Mouse (Mus musculus) kidney, postnatal 0 days (tissue): ENCODE results near the gene Apod. TPM values are rescaled to one million over a fixed set of nuclear protein-coding genes. Genes with fewer than 3 reads are reported as not detected.
"Not testable (repeated sequence)": the region's sequence is repeated elsewhere in the genome, so short reads cannot be mapped to it uniquely, and the experiment has no call there.

Experiments
- ATAC-seq: fragments of 200-750 bp; cut with Nextera tagmentation; replicated peaks from 2 replicates; pipeline ENCODE4 v1.8.0; 2017; ENCODE audit warnings: low read depth, moderate number of reproducible peaks, moderate TSS enrichment, moderate library complexity; ENCODE audit not compliant: low FRiP score
- DNase-seq: peaks from one replicate; pipeline ENCODE4 v3.0.0-alpha.2; 2016; ENCODE audit warnings: low spot score
- H3K27ac ChIP-seq: fragments of 300-500 bp; sonication (generic); 2 replicates; pipeline ENCODE4 v1.5.1; 2014; ENCODE audit warnings: mild to moderate bottlenecking
- H3K27me3 ChIP-seq: fragments of 300-500 bp; sonication (generic); 2 replicates; pipeline ENCODE4 v1.6.1; 2014; ENCODE audit warnings: low read length, mixed read lengths; ENCODE audit not compliant: insufficient read depth
- H3K36me3 ChIP-seq: fragments of 300-500 bp; sonication (generic); 2 replicates; pipeline ENCODE4 v1.6.1; 2014; ENCODE audit warnings: low read length, mixed read lengths; ENCODE audit not compliant: insufficient read depth
- H3K4me1 ChIP-seq: fragments of 300-500 bp; sonication (generic); replicated peaks from 2 replicates; pipeline ENCODE4 v1.6.1; 2014; ENCODE audit warnings: antibody characterized with exemption, low read length, mixed read lengths; ENCODE audit not compliant: insufficient read depth
- H3K4me2 ChIP-seq: fragments of 300-500 bp; sonication (generic); 2 replicates; pipeline ENCODE4 v1.6.1; 2014; ENCODE audit warnings: mild to moderate bottlenecking, low read length, moderate library complexity, mixed read lengths
- H3K4me3 ChIP-seq: fragments of 300-500 bp; sonication (generic); replicated peaks from 2 replicates; pipeline ENCODE4 v1.5.1; 2014; ENCODE audit warnings: low read depth, low read length
- H3K9ac ChIP-seq: fragments of 300-500 bp; sonication (generic); 2 replicates; pipeline ENCODE4 v1.6.1; 2014; ENCODE audit warnings: low read depth, low read length
- H3K9me3 ChIP-seq: fragments of 300-500 bp; sonication (generic); replicated peaks from 2 replicates; pipeline ENCODE4 v1.6.1; 2016; ENCODE audit warnings: low read length, inconsistent platforms, mixed read lengths
- CTCF ChIP-seq: IDR thresholded peaks from 2 replicates; pipeline ENCODE4 v1.5.1; 2016; ENCODE audit warnings: antibody characterized with exemption, low read depth, mild to moderate bottlenecking, moderate library complexity
- WGBS: fragments of 180-500 bp; shearing (Covaris S2); extraction: QIAGEN DNeasy Blood & Tissue Kit; methylation state at CpG from one replicate; pipeline ENCODE4 v1.1.7; 2014; 5-methylcytosine and 5-hydroxymethylcytosine counted together
- polyA plus RNA-seq: library from polyadenylated mRNA; unstranded; fragments of >200 nt; fragmentation: Nextera tagmentation; extraction: Ambion mirVana; gene quantifications from 2 replicates; pipeline ENCODE4 v1.2.1, GENCODE M21; 2015

Apod gene
- polyA plus RNA-seq, 1 experiment from 2014 or later, result 1.9 TPM

- DNase-seq, result no peak
- no peak overlapping the region for H3K4me3 ChIP-seq
- no peak overlapping the region for H3K9ac ChIP-seq
Measured at GRCm38 (mm10) chr16:31318418-31318817, 3.8 kb upstream of the Apod start.

GRCm38 (mm10) chr16:31316246-31317143 is 1.9 kb upstream of the Apod start:
- H3K36me3 ChIP-seq, H3K27me3 ChIP-seq, H3K9me3 ChIP-seq, H3K4me2 ChIP-seq, H3K4me3 ChIP-seq, H3K9ac ChIP-seq, H3K4me1 ChIP-seq: not testable (repeated sequence)
- WGBS, result 40% methylated on average over 12 of the region's 12 CpGs
- DNase-seq, result peak; percentile 89
- peak; percentile 48; the same call in 1 of the 2 replicates for ATAC-seq
- peak overlapping the region; percentile 73 for H3K27ac ChIP-seq

More at GRCm38 (mm10) chr16:31318418-31318817, 3.8 kb upstream of the Apod start:
- no peak for TF ChIP-seq CTCF
- Histone ChIP-seq H3K27ac (peak overlapping the region; percentile 5; the same call in 1 of the 2 replicates), H3K4me2 (no peak overlapping the region), H3K9me3 (no peaks in the 10 kb centered on the region), H3K27me3 (no peaks in the 10 kb centered on the region), H3K36me3 (no peaks in the 10 kb centered on the region), H3K4me1 (no peaks in the 10 kb centered on the region)
- ATAC-seq, result no peak
- WGBS, result 50% methylated on average over 2 of the region's 2 CpGs

- H3K27me3 ChIP-seq, result no peaks in the 10 kb centered on the region
- no peaks in the 10 kb centered on the region for H3K36me3 ChIP-seq
- no peak for TF ChIP-seq CTCF
- no peak overlapping the region for H3K9ac ChIP-seq
- 83% methylated on average over 4 of the region's 4 CpGs for WGBS
- H3K27ac ChIP-seq, result no peak overlapping the region
- ATAC-seq (no peak), DNase-seq (no peak)
- no peaks in the 10 kb centered on the region for H3K4me1 ChIP-seq
- no peak overlapping the region for H3K4me3 ChIP-seq
- H3K4me2 ChIP-seq, result no peak overlapping the region
- H3K9me3 ChIP-seq, result no peaks in the 10 kb centered on the region
Measured at GRCm38 (mm10) chr16:31315294-31315693, 686 bp upstream of the Apod start.

- Histone ChIP-seq H3K27me3 (no peaks in the 10 kb centered on the region), H3K9me3 (no peaks in the 10 kb centered on the region), H3K9ac (no peak overlapping the region), H3K4me1 (no peaks in the 10 kb centered on the region), H3K27ac (no peak overlapping the region), H3K4me3 (no peak overlapping the region), H3K36me3 (no peaks in the 10 kb centered on the region), H3K4me2 (no peak overlapping the region)
- no peak for ATAC-seq
- WGBS, result 66% methylated on average over 2 of the region's 2 CpGs
- no peak for DNase-seq
- TF ChIP-seq CTCF, result no peak
Measured at GRCm38 (mm10) chr16:31313611-31314010, 997 bp downstream of the Apod start.

GRCm38 (mm10) chr16:31312296-31312695 is 2.3 kb downstream of the Apod start:
- H3K9me3 ChIP-seq, result no peaks in the 10 kb centered on the region
- ATAC-seq, result no peak
- H3K4me2 ChIP-seq, result no peak overlapping the region
- H3K36me3 ChIP-seq, result no peaks in the 10 kb centered on the region
- no peak for DNase-seq
- H3K4me1 ChIP-seq, result no peaks in the 10 kb centered on the region
- no peaks in the 10 kb centered on the region for H3K27me3 ChIP-seq
- WGBS, result 57% methylated on average over 3 of the region's 3 CpGs
- no peak overlapping the region for H3K4me3 ChIP-seq
- no peak overlapping the region for H3K9ac ChIP-seq
- no peak overlapping the region for H3K27ac ChIP-seq
- TF ChIP-seq CTCF, result no peak

- DNase-seq, result no peak
- Histone ChIP-seq H3K9ac (no peak overlapping the region), H3K36me3 (no peaks in the 10 kb centered on the region), H3K27ac (no peak overlapping the region), H3K4me2 (no peak overlapping the region), H3K4me1 (0 out of 2 replicates have a peak, but pooled peaks cover 4% of the 10 kb centered on the region), H3K27me3 (no peaks in the 10 kb centered on the region), H3K4me3 (no peak overlapping the region), H3K9me3 (no peaks in the 10 kb centered on the region)
- TF ChIP-seq CTCF, result no peak
- ATAC-seq, result no peak
- WGBS, result 60% methylated on average over 5 of the region's 5 CpGs
Measured at GRCm38 (mm10) chr16:31305199-31305919, 9.2 kb downstream of the Apod start.
